Mouse (Mus musculus): Measurements from ENCODE around the gene Nqo1.

GRCm38 (mm10) chr8:107425230-107425597, 22.2 kb upstream of the Nqo1 start:
- TF ChIP-seq POLR2A (IDR thresholded peaks at IDR 0.05; ENCODE audit: borderline replicate concordance, extremely low read depth, low read depth, low read length), result no peak
- TF ChIP-seq CTCF (IDR thresholded peaks at IDR 0.05; ENCODE audit: insufficient read depth, low read length), result no peak

All from lung, adult 2 months (tissue).